Mouse (Mus musculus) spleen, adult 2 months (tissue): ENCODE measurements around the gene Prkn.

Experiments
- CTCF ChIP-seq: fragments of 200-500 bp; IDR thresholded peaks from 2 replicates; pipeline ENCODE4 v1.5.1; 2011; ENCODE audit warnings: mild to moderate bottlenecking, inconsistent platforms; ENCODE audit not compliant: insufficient read depth, insufficient read length, insufficient replicate concordance; ENCODE audit errors: extremely low read depth
- POLR2A ChIP-seq: fragments of 200-500 bp; IDR thresholded peaks from 2 replicates; pipeline ENCODE4 v1.6.1; 2011; ENCODE audit warnings: low read depth, low read length, inconsistent platforms

DNA sequence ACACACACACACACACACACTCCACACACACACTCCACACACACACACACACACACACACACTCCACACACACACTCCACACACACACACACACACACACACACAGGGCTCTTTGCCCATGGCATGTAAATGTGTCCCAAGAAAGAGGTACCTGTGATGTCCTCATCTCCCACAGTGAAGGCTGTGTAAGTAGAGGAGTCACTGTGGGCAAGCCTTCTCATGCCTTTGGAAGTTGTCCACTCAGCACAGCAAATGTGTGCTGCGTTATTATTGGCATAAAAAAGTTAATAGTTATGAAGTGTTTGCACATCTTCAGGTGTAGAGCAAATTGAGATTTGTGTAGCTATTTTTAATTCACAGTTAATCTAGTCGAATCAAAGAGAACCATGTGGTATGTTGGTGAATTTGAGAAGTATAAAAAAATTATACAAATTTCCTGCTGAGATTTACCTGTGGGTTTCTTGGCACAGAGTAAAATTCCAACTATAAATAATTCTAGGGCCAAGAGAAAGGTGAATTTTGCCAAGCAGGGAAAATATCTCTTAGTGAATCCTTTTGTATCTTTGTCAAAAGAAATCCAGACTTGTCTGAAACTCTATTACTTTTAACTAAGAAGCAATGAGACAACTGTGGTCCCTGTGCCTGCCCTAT, 562.2 kb downstream of the Prkn start:
- no peak for TF ChIP-seq CTCF
- TF ChIP-seq POLR2A, result no peak
